Mouse (Mus musculus) heart, embryonic 13.5 days (tissue): ENCODE measurements around the gene Rrm1. TPM values are rescaled to one million over a fixed set of nuclear protein-coding genes. Genes with fewer than 3 reads are reported as not detected.

ENCODE experiments used
- ATAC-seq: fragments of 200-750 bp; cut with Nextera tagmentation; 2 replicates; pipeline ENCODE4 v1.8.0; 2017; ENCODE audit warnings: moderate TSS enrichment; ENCODE audit not compliant: insufficient number of reproducible peaks, low FRiP score, low TSS enrichment; ENCODE audit errors: extremely low read depth
- H3K27ac ChIP-seq: fragments of 300-500 bp; sonication (generic); replicated peaks from 2 replicates; pipeline ENCODE4 v1.5.1; 2015; ENCODE audit warnings: moderate library complexity, mild to moderate bottlenecking, inconsistent platforms
- H3K27me3 ChIP-seq: fragments of 300-500 bp; sonication (generic); replicated peaks from 2 replicates; pipeline ENCODE4 v1.6.1; 2015; ENCODE audit warnings: mild to moderate bottlenecking, inconsistent platforms
- H3K36me3 ChIP-seq: fragments of 300-500 bp; sonication (generic); 2 replicates; pipeline ENCODE4 v1.6.1; 2015; ENCODE audit warnings: mild to moderate bottlenecking, inconsistent platforms
- H3K4me1 ChIP-seq: fragments of 300-500 bp; sonication (generic); 2 replicates; pipeline ENCODE4 v1.6.1; 2015; ENCODE audit warnings: inconsistent platforms
- H3K4me2 ChIP-seq: fragments of 300-500 bp; sonication (generic); 2 replicates; pipeline ENCODE4 v1.6.1; 2015; ENCODE audit warnings: inconsistent platforms, mild to moderate bottlenecking, moderate library complexity
- H3K4me3 ChIP-seq: fragments of 300-500 bp; sonication (generic); 2 replicates; pipeline ENCODE4 v1.5.1; 2015; ENCODE audit warnings: moderate library complexity, mild to moderate bottlenecking, inconsistent platforms
- H3K9ac ChIP-seq: fragments of 300-500 bp; sonication (generic); 2 replicates; pipeline ENCODE4 v1.6.1; 2015; ENCODE audit warnings: inconsistent platforms, mild to moderate bottlenecking, moderate library complexity
- H3K9me3 ChIP-seq: fragments of 300-500 bp; sonication (generic); 2 replicates; pipeline ENCODE4 v1.6.1; 2016; ENCODE audit warnings: inconsistent platforms
- WGBS: fragments of 180-500 bp; shearing (Covaris S2); methylation state at CpG from one replicate; pipeline ENCODE4 v1.1.7; 2015; ENCODE audit warnings: mixed read lengths; 5-methylcytosine and 5-hydroxymethylcytosine counted together
- polyA plus RNA-seq: library from polyadenylated mRNA; unstranded; fragments of >200 nt; fragmentation: Nextera tagmentation; extraction: Ambion mirVana; gene quantifications from 2 replicates; pipeline ENCODE4 v1.2.1, GENCODE M21; 2015

The Rrm1 gene
- polyA plus RNA-seq, 1 experiment from 2014 or later = 126 TPM

DNA sequence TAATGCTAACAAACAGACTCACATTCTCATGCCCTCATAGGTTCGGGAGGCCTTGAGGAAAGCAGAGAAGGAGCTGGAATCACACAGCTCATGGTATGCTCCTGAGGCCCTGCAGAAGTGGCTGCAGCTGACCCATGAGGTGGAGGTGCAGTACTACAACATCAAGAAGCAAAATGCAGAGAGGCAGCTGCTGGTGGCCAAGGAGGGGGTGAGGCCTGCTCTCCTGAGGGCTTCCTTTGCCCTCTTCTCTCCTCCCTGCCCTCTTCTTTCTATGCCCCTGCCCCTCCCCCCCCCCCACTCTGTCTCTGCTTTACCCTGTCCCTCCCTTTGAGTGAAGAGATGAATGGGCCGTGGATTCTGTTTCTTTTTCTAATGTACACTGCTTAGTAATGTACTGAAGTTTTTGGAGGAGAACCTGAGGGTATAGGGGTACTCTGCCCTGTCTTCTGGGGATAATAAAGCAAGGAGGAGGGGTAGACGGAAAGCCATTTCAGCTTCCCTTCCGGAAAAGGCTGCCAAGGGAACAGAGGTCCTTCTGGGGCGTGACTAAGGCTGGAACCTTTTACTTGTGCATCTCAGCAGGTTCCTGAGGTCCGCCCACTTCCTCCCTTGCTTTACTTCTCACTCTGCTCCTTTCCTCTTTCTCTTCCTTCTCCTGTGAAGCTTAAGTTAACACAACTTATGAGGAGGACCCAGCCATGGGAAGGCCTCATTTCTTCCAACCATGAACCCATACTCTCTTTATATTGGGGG lies 15.4 kb upstream of the Rrm1 start:
- no peaks in the 10 kb centered on the region for H3K9me3 ChIP-seq
- no peak overlapping the region for H3K4me3 ChIP-seq
- peaks cover 5% of the 10 kb centered on the region for H3K36me3 ChIP-seq
- H3K4me1 ChIP-seq = no peaks in the 10 kb centered on the region
- no peaks in the 10 kb centered on the region for H3K27me3 ChIP-seq
- 63% methylated on average over 6 of the region's 6 CpGs for WGBS
- H3K9ac ChIP-seq = no peak overlapping the region
- H3K27ac ChIP-seq = no peak overlapping the region
- ATAC-seq = no peak
- H3K4me2 ChIP-seq = no peak overlapping the region

DNA sequence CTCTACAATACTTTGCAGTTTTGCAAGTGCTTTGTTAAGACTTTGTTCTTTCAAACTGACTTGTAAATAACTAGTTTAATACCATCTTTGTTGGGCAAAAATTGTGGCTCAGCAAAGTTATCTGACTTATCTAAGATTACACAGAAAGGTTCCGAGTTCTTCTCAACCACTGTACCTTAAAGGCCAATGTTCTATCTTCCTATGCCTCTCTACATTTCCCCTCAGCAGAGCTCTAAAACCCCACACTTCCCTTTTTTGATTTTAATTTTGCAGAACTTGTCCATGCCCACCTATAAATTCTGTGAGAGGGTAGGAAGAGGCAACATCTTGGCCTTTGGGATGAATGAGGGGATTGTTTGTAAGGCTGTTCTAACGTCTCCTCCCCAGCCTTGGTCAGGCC lies 7.2 kb upstream of the Rrm1 start:
- 60% methylated on average over 2 of the region's 2 CpGs for WGBS
- H3K27me3 ChIP-seq = peaks cover 22% of the 10 kb centered on the region

GRCm38 (mm10) chr7:102440822-102441656 lies 456 bp upstream of the Rrm1 start:
- Histone ChIP-seq H3K4me1 (peaks cover 22% of the 10 kb centered on the region), H3K4me3 (peak overlapping the region; percentile 94), H3K27me3 (peaks cover 27% of the 10 kb centered on the region), H3K27ac (0 out of 2 replicates have a peak overlapping the region, but pooled peaks have one; percentile 39), H3K9ac (no peak overlapping the region), H3K36me3 (peaks cover 24% of the 10 kb centered on the region), H3K9me3 (no peaks in the 10 kb centered on the region), H3K4me2 (peak overlapping the region; percentile 73)
- ATAC-seq = no peak
- 50% methylated on average over 15 of the region's 15 CpGs for WGBS

More for the DNA sequence above, 7.2 kb upstream of the Rrm1 start:
- no peak overlapping the region for H3K4me3 ChIP-seq
- H3K9me3 ChIP-seq = no peaks in the 10 kb centered on the region
- H3K4me1 ChIP-seq = no peaks in the 10 kb centered on the region
- peaks cover 14% of the 10 kb centered on the region for H3K36me3 ChIP-seq
- ATAC-seq = no peak
- no peak overlapping the region for H3K4me2 ChIP-seq
- no peak overlapping the region for H3K9ac ChIP-seq
- no peak overlapping the region for H3K27ac ChIP-seq

GRCm38 (mm10) chr7:102442432-102442831 lies 937 bp downstream of the Rrm1 start:
- Histone ChIP-seq H3K9ac (peak overlapping the region; percentile 97), H3K36me3 (peaks cover 38% of the 10 kb centered on the region), H3K27me3 (peaks cover 17% of the 10 kb centered on the region), H3K4me1 (peaks cover 22% of the 10 kb centered on the region), H3K27ac (peak overlapping the region; percentile 93), H3K9me3 (no peaks in the 10 kb centered on the region), H3K4me2 (peak overlapping the region; percentile 73), H3K4me3 (peak overlapping the region; percentile 94)
- WGBS = 2% methylated on average over 4 of the region's 4 CpGs
- ATAC-seq = no peak

- Histone ChIP-seq H3K4me2 (peak overlapping the region; percentile 73), H3K4me3 (peak overlapping the region; percentile 13; the same call in 1 of the 2 replicates), H3K9ac (0 out of 2 replicates have a peak overlapping the region, but pooled peaks have one; percentile 33), H3K9me3 (no peaks in the 10 kb centered on the region), H3K27me3 (peaks cover 5% of the 10 kb centered on the region; the same call in 1 of the 2 replicates), H3K36me3 (peaks cover 55% of the 10 kb centered on the region), H3K4me1 (peaks cover 22% of the 10 kb centered on the region), H3K27ac (no peak overlapping the region)
- WGBS = 43% methylated on average over 2 of the region's 2 CpGs
- no peak for ATAC-seq
Observed at GRCm38 (mm10) chr7:102444301-102444700, 2.8 kb downstream of the Rrm1 start.

- H3K9ac ChIP-seq = no peak overlapping the region
- no peak overlapping the region for H3K27ac ChIP-seq
- H3K9me3 ChIP-seq = no peaks in the 10 kb centered on the region
- no peak for ATAC-seq
- H3K4me2 ChIP-seq = no peak overlapping the region
- 92% methylated on average over 9 of the region's 9 CpGs for WGBS
- H3K4me3 ChIP-seq = no peak overlapping the region
- peaks cover 76% of the 10 kb centered on the region for H3K36me3 ChIP-seq
- no peaks in the 10 kb centered on the region for H3K27me3 ChIP-seq
- H3K4me1 ChIP-seq = peaks cover 22% of the 10 kb centered on the region
Observed at GRCm38 (mm10) chr7:102446438-102446837, 4.9 kb downstream of the Rrm1 start.

DNA sequence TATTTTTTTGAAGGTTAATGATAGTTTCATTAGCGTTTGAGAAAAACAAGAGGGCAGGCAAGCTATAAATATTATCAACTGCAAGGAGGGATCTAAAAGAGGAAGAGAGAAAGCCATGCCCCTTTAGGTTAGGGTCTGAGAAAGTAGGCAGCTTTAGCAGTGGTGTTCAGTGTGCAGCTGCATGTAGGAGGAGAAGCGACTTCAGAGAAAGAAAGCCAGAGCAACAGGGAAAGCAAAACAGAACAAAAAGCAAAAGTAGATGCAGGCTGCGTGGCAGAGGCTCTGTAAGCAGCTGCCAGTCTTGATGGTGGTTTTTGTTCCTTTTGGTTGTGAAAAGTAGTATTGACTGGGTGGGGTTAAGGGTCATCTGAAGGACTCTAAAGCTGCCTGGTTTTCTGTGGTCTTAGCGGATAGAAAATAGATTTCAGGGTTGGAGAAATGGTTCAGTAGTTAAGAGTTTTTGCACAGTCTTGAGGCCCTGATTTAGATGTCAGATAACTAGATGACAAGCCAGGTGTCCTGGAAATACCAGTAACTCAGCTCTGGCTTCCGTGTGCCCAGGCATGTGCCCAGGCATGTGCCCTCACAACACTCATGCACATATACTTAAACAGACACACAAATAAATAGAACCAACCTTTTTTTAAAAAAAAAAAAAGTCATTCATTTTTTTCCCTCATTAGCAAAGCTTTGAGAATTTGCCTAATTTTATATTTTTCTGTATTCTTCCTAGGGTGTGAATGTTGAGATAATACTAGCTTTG lies 17.3 kb downstream of the Rrm1 start:
- no peak for ATAC-seq
- H3K27me3 ChIP-seq = no peaks in the 10 kb centered on the region
- WGBS = 87% methylated on average over 5 of the region's 5 CpGs
- peaks cover 98% of the 10 kb centered on the region for H3K36me3 ChIP-seq
- H3K9me3 ChIP-seq = no peaks in the 10 kb centered on the region
- H3K4me3 ChIP-seq = no peak overlapping the region
- no peaks in the 10 kb centered on the region for H3K4me1 ChIP-seq
- H3K9ac ChIP-seq = no peak overlapping the region
- H3K27ac ChIP-seq = no peak overlapping the region; the same call in 1 of the 2 replicates
- no peak overlapping the region for H3K4me2 ChIP-seq

- Histone ChIP-seq H3K4me1 (0 out of 2 replicates have a peak, but pooled peaks cover 2% of the 10 kb centered on the region), H3K27me3 (no peaks in the 10 kb centered on the region), H3K36me3 (peaks cover 90% of the 10 kb centered on the region), H3K9me3 (no peaks in the 10 kb centered on the region), H3K9ac (no peak overlapping the region), H3K4me3 (no peak overlapping the region), H3K4me2 (no peak overlapping the region), H3K27ac (no peak overlapping the region)
- no peak for ATAC-seq
- 84% methylated on average over 8 of the region's 8 CpGs for WGBS
Observed at GRCm38 (mm10) chr7:102467566-102467965, 26.1 kb downstream of the Rrm1 start.

DNA sequence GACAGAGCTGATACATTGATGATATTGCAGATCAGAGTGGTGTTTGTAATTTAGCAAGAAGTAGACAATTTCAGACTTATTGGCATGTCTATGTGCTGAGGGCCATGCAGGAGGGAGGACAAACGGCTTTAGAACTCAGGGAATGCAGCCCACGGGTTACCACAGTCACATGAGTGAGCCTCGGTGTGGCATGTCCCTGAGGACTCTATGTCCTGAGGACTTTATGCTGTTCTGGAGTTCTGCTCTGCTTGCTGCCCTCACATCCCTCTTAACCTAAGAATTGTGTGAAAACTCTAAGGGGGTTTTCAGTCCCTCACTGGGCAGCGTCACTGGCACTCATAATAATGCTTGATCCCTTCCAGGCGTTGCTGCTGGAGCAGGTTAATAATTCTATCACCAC lies 31.2 kb downstream of the Rrm1 start:
- 37% methylated on average over 5 of the region's 5 CpGs for WGBS
- H3K27me3 ChIP-seq = no peaks in the 10 kb centered on the region

DNA sequence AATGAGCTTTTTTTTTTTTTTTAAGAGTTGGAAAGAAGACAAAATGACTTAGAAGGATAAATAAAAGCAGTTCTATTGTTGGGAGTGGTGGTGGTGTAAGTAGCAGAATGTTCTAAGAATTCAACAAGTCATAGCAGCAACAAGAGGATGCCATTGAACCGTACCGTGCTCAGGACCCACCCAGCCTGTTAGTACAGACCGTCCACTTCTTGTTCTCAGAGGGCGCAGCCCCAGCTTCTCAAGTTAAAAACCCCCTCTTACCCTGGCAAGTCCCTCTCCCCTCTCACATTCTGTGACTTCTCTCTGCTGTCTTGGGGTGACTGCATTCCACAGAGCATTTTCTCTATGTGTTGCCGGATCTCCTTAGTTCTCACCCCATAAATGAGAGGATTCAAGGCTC lies 35.1 kb downstream of the Rrm1 start:
- H3K36me3 ChIP-seq = 0 out of 2 replicates have a peak, but pooled peaks cover 3% of the 10 kb centered on the region
- no peak overlapping the region for H3K4me3 ChIP-seq
- H3K27ac ChIP-seq = no peak overlapping the region
- WGBS = 91% methylated on average over 5 of the region's 5 CpGs
- no peak overlapping the region for H3K4me2 ChIP-seq
- no peak for ATAC-seq
- H3K4me1 ChIP-seq = peaks cover 27% of the 10 kb centered on the region
- no peak overlapping the region for H3K9ac ChIP-seq
- H3K27me3 ChIP-seq = no peaks in the 10 kb centered on the region
- H3K9me3 ChIP-seq = no peaks in the 10 kb centered on the region

More for the DNA sequence above, 31.2 kb downstream of the Rrm1 start:
- Histone ChIP-seq H3K36me3 (peaks cover 41% of the 10 kb centered on the region), H3K4me3 (no peak overlapping the region), H3K27ac (no peak overlapping the region), H3K9me3 (no peaks in the 10 kb centered on the region), H3K4me1 (0 out of 2 replicates have a peak, but pooled peaks cover 6% of the 10 kb centered on the region), H3K9ac (no peak overlapping the region), H3K4me2 (no peak overlapping the region)
- no peak for ATAC-seq

DNA sequence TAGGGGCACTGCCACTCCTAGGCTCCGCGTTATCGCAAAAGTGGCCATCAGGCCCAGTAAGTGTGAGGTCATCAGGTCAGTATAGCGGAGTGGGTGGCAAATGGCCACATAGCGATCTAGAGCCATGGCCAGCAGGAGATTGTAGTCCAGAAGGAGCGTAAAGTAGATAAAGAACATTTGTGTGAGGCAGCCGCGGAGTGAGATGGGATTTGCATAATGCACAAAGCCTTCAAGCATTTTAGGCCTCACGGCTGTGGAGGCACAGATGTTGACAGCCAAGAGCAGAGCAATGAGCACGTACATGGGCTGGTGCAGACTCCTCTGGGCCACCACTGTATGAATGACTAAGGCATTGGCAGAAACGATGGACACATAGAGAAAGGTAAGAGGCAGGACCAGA lies 35.9 kb downstream of the Rrm1 start:
- no peak overlapping the region for H3K27ac ChIP-seq
- 0 out of 2 replicates have a peak, but pooled peaks cover 3% of the 10 kb centered on the region for H3K36me3 ChIP-seq
- H3K9ac ChIP-seq = no peak overlapping the region
- H3K27me3 ChIP-seq = no peaks in the 10 kb centered on the region
- H3K4me1 ChIP-seq = peaks cover 27% of the 10 kb centered on the region
- H3K9me3 ChIP-seq = no peaks in the 10 kb centered on the region
- H3K4me2 ChIP-seq = no peak overlapping the region
- H3K4me3 ChIP-seq = no peak overlapping the region
- WGBS = 70% methylated on average over 11 of the region's 11 CpGs
- ATAC-seq = no peak
